Mouse (Mus musculus) lung, postnatal 36 days (tissue): ENCODE results near the gene Kdm2b.

Source experiments
- DNase-seq: peaks from one replicate; pipeline ENCODE4 v3.0.0; 2022; ENCODE audit warnings: mixed read lengths

Kdm2b gene

DNA sequence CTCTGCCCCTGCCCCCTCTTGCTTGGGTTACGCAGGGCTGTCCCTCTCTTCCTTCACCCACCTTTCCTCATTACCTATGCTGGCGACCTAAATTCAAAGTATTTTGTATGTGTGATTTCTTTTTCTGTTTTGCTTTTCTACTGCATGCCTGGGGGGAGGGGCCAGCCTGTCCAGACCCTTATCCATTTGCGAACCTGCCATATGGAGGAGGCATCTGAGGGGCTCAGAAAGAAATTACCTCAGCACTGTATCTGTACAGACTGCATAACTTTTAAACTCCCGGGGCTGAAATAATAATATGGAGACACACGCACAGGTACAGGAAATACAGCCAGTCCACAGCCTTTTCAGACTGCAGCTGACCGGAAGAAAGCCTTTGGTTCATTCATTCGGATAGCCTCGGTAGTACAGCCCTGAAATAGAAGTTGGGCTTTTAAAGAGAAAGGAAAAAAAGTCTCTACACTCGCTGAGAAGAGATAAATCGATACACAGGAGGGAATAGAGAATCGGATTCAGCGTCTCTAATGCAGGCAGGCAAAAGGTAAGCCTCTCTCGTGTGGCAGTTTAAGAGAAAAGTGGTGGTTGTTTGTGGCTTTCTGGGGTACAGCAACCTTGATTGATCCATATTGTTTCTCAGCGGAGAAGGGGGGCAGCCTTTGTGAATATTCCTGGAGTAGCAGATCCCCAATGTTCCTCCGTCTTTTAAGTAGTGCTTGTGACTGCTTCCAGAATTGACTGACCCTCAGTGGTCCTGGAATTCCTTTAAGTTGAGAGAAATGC, at the start of gene Kdm2b:
Kdm2b (minus strand) TSS at position 273 of the 780 bp plus-strand sequence.
- DNase-seq: peak; percentile 31

- peak; percentile 93 for DNase-seq
These were observed 49.6 kb upstream of the Kdm2b start for GRCm38 (mm10) chr5:123039120-123039752.

DNA sequence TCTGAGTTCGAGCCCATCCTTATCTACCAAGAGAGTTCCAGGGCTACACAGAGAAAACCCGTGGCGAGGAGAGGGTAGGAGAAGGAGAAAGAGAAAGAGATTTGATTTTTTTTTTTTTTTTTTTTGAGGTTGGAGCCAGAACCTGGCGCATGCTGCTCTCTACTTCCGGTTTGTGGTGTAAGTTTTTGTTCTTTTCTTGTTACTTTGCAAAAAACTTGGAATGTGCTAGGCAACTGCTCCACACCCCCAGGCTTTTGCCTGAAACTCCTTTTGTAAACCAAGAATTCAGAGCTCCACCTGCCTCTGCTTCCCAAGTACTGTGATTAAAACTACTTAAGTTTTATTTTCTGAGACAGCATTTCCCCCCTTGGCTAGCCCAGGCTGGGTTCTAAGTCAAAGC, 48.5 kb upstream of the Kdm2b start:
- no peak for DNase-seq

GRCm38 (mm10) chr5:123035564-123035963, 45.9 kb upstream of the Kdm2b start:
- peak; percentile 69 for DNase-seq

- no peak for DNase-seq
These were observed 45.5 kb upstream of the Kdm2b start for GRCm38 (mm10) chr5:123035089-123035488.

DNA sequence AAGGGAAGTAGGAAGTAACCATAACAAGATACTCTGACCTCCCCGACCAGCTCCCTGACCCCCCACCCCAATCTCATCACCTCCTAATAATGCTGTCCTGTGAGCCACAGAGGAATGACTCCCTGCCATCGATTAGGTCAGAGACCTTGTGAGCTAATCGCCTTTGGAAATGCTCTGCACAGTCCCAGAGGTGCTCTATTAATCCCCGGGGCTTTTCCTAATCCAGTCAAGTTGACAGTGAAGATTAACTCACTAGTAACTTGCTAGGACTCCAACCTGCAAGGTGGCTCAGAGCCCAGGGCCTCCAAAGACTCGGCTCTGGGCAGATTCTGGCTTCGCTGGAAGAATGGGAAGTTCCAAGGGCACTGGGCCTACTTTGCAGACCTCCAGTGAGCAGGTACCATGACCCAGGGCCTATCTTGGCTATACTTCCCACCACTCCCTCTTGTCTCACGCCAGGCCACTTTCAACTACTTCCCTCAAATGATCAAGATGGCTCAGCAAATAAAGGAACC, 44.1 kb upstream of the Kdm2b start:
- DNase-seq: no peak

- no peak for DNase-seq
These were observed 41.7 kb upstream of the Kdm2b start for GRCm38 (mm10) chr5:123031312-123031711.

- DNase-seq: no peak
These were observed 40.1 kb upstream of the Kdm2b start for GRCm38 (mm10) chr5:123029729-123030128.

DNA sequence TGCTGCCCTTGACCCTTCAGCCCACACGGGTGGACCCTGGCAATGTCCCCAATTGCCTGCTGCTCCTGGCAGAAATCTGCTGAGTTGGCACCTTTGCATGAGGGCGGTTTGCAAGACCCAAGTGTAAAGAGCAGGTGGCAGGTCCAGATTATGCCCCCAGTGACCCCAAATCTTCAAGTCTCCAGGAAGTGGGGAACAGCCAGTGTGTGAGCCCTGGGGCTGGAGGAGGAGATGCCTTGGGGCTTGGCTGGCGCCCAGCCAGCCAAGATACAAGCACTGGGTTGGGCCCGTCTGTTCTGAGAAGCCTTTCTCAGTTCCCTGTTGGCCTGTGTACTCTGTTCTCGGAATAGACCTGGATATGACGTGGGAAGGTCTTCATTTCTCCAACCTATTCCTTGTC, 37.8 kb upstream of the Kdm2b start:
- DNase-seq: peak; percentile 41

GRCm38 (mm10) chr5:123026414-123026813, 36.8 kb upstream of the Kdm2b start:
- no peak for DNase-seq

GRCm38 (mm10) chr5:123024965-123025573, 35.4 kb upstream of the Kdm2b start:
- DNase-seq: peak; percentile 58

GRCm38 (mm10) chr5:123024312-123024711, 34.7 kb upstream of the Kdm2b start:
- DNase-seq: no peak

GRCm38 (mm10) chr5:123023049-123023448, 33.4 kb upstream of the Kdm2b start:
- peak; percentile 86 for DNase-seq

DNA sequence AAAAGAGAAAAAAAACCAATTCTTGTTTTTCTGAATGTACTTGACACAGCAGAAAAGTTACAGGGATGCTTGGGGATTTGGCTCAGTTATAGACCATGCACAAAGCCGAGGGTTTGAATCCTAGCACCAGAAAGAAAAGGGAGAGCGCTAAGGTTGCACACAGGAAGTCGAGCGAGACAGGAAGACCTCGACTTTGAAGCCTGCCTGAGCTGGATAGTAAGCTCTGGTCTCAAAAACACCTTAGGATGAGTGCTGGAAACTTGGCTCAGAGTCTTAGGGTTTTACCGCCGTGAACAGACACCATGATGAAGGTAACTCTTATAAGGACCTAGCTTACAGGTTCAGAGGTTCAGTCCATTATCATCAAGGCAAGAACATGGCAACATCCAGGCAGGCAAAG, 31.8 kb upstream of the Kdm2b start:
- no peak for DNase-seq

GRCm38 (mm10) chr5:123020426-123020825, 30.8 kb upstream of the Kdm2b start:
- DNase-seq: no peak

DNA sequence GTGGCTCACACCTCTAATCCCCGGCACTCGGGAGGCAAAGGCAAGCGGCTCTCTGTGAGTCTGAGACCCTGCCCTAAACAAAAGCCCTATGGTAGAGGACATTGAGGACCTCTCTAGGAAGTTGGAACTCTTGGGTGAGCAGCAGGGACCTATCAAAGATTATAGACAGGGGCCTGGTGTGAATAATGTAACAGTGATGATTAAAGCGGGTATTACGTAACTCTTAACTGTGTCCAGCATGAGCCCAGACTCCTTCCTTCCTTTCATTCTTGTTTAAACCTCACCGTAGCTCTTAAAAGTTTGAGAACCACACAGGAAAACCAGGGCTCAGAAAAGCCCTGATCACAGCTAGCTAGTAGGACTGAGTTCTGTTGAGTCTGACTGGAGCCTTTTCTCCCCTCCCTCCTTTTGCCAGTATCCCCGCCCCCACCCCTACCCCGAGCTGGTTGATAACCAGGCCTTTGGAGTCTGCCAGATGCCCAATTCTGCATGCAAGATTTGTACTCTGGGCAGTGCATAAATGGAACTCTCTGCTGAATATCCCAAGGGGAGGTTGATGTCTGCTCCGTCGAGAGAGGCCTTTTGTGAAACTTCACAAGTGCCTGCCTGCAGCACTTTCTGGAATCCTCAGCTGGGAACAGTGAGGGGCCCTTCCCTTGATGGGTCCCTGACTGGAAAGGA, 29.9 kb upstream of the Kdm2b start:
- DNase-seq: peak; percentile 56

GRCm38 (mm10) chr5:123017504-123017903, 27.9 kb upstream of the Kdm2b start:
- DNase-seq: peak; percentile 41

GRCm38 (mm10) chr5:123015915-123016314, 26.3 kb upstream of the Kdm2b start:
- peak; percentile 48 for DNase-seq

- DNase-seq: peak; percentile 99
These were observed 25.4 kb upstream of the Kdm2b start, which contains the start of gene Orai1 for GRCm38 (mm10) chr5:123014753-123015701. TSS of gene Orai1 (plus strand) at chr5:123015074.

DNA sequence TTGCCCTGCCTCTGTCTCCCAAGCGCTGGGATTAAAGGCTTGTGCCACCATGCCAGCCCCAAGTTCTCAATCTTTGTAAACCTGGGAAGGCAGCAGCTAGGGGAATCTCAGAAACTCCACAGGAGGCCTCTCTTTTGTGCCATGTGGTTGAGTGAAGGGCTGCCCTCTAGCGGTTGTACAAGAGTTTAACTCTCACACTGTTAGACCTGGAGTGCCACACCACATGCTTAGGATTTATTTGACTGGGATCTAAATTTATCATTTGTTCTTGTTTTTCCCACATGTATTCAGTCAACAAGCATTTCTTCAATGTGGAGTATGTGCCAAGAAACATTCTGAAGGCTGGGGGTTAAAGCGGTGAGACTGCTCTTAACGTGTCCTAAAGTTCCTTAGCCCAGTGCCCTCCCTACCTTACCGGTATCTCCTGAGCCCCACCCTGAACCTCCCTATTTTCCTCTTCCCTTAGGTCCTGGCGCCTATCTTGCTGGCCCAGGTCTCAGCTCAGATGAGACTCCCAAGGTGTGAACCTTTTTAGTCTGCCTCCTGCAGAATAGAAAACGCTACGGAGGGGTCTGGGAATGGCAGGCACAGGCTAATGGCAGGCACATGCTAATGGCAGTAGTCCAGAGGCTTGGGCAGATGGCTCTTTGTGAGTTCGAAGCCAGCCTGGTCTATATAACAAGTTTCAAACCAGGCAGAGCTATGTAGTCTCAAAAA, 24.1 kb upstream of the Kdm2b start:
- peak; percentile 82 for DNase-seq

DNA sequence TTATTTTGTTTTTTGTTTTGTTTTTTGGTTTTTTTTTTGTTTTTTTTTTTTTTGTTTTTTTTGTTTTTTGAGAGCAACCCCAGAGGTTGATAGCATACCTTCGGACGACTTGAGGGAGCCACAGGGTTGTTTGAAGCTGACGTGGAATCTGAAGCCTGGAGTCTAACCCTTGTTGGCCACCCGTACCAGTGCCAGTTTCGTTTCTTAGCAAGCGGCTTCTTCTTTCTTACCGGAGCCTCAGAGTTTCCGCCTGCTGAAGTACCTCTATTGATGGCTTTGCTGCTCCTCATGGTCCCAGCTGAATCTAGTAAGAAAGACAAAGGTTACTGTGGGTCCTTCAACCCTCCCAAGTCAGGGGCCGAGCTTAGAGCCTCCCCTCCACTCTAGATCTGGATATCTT, 22.1 kb upstream of the Kdm2b start:
- DNase-seq: no peak
